Mouse (Mus musculus): ENCODE data around the gene Auts2.

DNA sequence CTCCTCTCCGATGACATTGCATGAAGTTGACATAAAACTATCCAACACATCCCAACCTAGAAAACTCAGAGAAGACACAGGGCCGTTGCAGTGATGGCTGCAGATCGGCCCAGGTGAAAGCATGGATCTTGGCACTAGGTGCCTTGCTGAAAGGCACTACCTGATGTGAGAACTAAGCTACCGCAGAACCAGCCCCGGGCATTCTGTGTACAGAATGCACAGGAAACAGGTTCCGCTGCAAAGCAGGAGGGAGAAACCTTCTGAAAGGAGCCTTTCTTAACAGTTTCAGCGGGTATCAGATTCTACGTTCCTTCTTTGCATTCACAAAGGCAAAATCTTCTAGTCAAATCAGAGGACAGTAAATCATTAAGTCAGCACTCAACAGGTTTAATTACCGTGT, 361.1 kb downstream of the Auts2 start:
- no peak for TF ChIP-seq RCOR1 (conservative IDR thresholded peaks at IDR 0.05; ENCODE audit: low read depth, low read length)
- no peak for TF ChIP-seq CTCF (conservative IDR thresholded peaks at IDR 0.05 in 1 of 2, IDR thresholded peaks at IDR 0.05 in 1 of 2; ENCODE audit: low read depth in 2 of 2, low read length in 2 of 2)
- no peak for TF ChIP-seq BHLHE40 (IDR thresholded peaks at IDR 0.05; ENCODE audit: low read depth, low read length)
- no peak for TF ChIP-seq ZKSCAN1 (IDR thresholded peaks at IDR 0.05; ENCODE audit: borderline replicate concordance, low read depth, low read length)
- no peak for TF ChIP-seq POLR2A (IDR thresholded peaks at IDR 0.05; ENCODE audit: low read depth, low read length)
- TF ChIP-seq USF2 (conservative IDR thresholded peaks at IDR 0.05; ENCODE audit: low read depth, low read length): no peak
- no peak for TF ChIP-seq RAD21 (IDR thresholded peaks at IDR 0.05; ENCODE audit: low read depth, low read length)

All from CH12.LX (cell line).